Mouse (Mus musculus): ENCODE results near the gene Tbc1d9b.
"Not testable (repeated sequence)": the region's sequence is repeated elsewhere in the genome, so short reads cannot be mapped to it uniquely, and the experiment has no call there.

Gene Tbc1d9b

GRCm38 (mm10) chr11:50130811-50131766 lies at the start of gene Tbc1d9b:
Gene Tbc1d9b, plus strand, starts transcription at chr11:50131396.
- peak; percentile 92 for DNase-seq

GRCm38 (mm10) chr11:50086211-50086610 lies 45.0 kb upstream of the Tbc1d9b start:
- DNase-seq, result no peak

- no peak for DNase-seq
These were observed 41.4 kb upstream of the Tbc1d9b start for GRCm38 (mm10) chr11:50089840-50090239.

GRCm38 (mm10) chr11:50090982-50091675 lies 40.1 kb upstream of the Tbc1d9b start:
- no peak for DNase-seq

- DNase-seq, result no peak
These were observed 39.5 kb upstream of the Tbc1d9b start for GRCm38 (mm10) chr11:50091681-50092080.

- no peak for DNase-seq
These were observed 35.5 kb upstream of the Tbc1d9b start for GRCm38 (mm10) chr11:50095661-50096060.

- DNase-seq, result no peak
These were observed 34.1 kb upstream of the Tbc1d9b start for GRCm38 (mm10) chr11:50097091-50097490.

- DNase-seq, result no peak
These were observed 32.2 kb upstream of the Tbc1d9b start for GRCm38 (mm10) chr11:50098961-50099481.

- no peak for DNase-seq
These were observed 31.5 kb upstream of the Tbc1d9b start for GRCm38 (mm10) chr11:50099692-50100091.

- DNase-seq, result no peak
These were observed 30.5 kb upstream of the Tbc1d9b start for GRCm38 (mm10) chr11:50100548-50101307.

- DNase-seq, result not testable (repeated sequence)
These were observed 29.2 kb upstream of the Tbc1d9b start for GRCm38 (mm10) chr11:50101962-50102361.

- DNase-seq, result no peak
These were observed 27.2 kb upstream of the Tbc1d9b start for GRCm38 (mm10) chr11:50104016-50104415.

GRCm38 (mm10) chr11:50105237-50105636 lies 26.0 kb upstream of the Tbc1d9b start:
- DNase-seq, result no peak

GRCm38 (mm10) chr11:50106024-50106423 lies 25.2 kb upstream of the Tbc1d9b start:
- no peak for DNase-seq

- no peak for DNase-seq
These were observed 22.4 kb upstream of the Tbc1d9b start for GRCm38 (mm10) chr11:50108823-50109244.

- peak; percentile 64 for DNase-seq
These were observed 16.9 kb upstream of the Tbc1d9b start for GRCm38 (mm10) chr11:50114329-50114728.

GRCm38 (mm10) chr11:50122631-50123081 lies 8.5 kb upstream of the Tbc1d9b start:
- DNase-seq, result peak; percentile 35

GRCm38 (mm10) chr11:50127781-50128180 lies 3.4 kb upstream of the Tbc1d9b start:
- no peak for DNase-seq

GRCm38 (mm10) chr11:50131801-50132201 lies 605 bp downstream of the Tbc1d9b start:
- no peak for DNase-seq

- no peak for DNase-seq
These were observed 1.1 kb downstream of the Tbc1d9b start for GRCm38 (mm10) chr11:50132265-50132664.

GRCm38 (mm10) chr11:50134136-50134859 lies 3.1 kb downstream of the Tbc1d9b start:
- DNase-seq, result no peak
